Mouse (Mus musculus) thymus, adult 2 months (tissue): ENCODE results near the gene Sugp2.

Experiments
- CTCF ChIP-seq: fragments of 200-500 bp; IDR thresholded peaks from 2 replicates; pipeline ENCODE4 v1.5.1; 2012; ENCODE audit warnings: mild to moderate bottlenecking, control low read depth, low read length, moderate library complexity, borderline replicate concordance; ENCODE audit not compliant: control insufficient read depth, poor library complexity, insufficient read depth; ENCODE audit errors: extremely low read depth
- POLR2A ChIP-seq: fragments of 200-500 bp; IDR thresholded peaks from 2 replicates; pipeline ENCODE4 v1.6.1; 2012; ENCODE audit warnings: mild to moderate bottlenecking, low read length, control low read depth, moderate library complexity; ENCODE audit not compliant: control insufficient read depth, poor library complexity, insufficient read depth; ENCODE audit errors: extremely low read depth

- no peak for TF ChIP-seq CTCF
- TF ChIP-seq POLR2A: no peak
Measured at GRCm38 (mm10) chr8:70208130-70208529, 25.9 kb upstream of the Sugp2 start.
